Mouse (Mus musculus) bone marrow macrophage, adult 2 months (primary cell): ENCODE results near the gene Ankar.

Source experiments
- CTCF ChIP-seq: IDR thresholded peaks from 2 replicates; pipeline ENCODE4 v1.5.1; 2012; ENCODE audit warnings: low read depth, mild to moderate bottlenecking, low read length, moderate library complexity
- POLR2A ChIP-seq: IDR thresholded peaks from 2 replicates; pipeline ENCODE4 v1.6.1; 2012; ENCODE audit warnings: mild to moderate bottlenecking, low read depth, low read length, borderline replicate concordance

DNA sequence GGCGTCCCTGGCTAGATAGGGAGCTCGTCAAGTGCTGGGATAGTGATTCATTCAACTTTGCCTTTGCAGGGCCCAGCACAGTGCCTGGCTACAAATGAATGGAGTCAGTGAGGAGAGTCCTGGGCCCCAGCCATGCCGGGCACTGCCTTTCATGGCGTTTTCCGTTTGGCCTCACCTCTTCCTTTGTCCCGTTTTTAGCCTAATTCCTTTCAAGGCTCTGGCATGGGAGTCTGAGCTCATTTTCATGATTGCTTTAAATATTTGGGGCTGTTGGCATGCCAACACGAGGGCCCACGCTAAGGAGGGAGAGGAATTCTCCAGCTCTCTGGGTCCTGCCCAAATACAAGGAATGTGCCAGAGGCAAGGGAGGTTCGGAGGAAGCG is 39.3 kb upstream of the Ankar start:
- TF ChIP-seq CTCF (no peak), POLR2A (no peak)
